Mouse (Mus musculus): ENCODE data around the gene Golt1a. TPM values are rescaled to one million over a fixed set of nuclear protein-coding genes. Genes with fewer than 3 reads are reported as not detected.

Golt1a gene
- polyA plus RNA-seq, 1 experiment, result 0.50 TPM

GRCm38 (mm10) chr1:133372113-133372512, 62.5 kb downstream of the Golt1a start:
- no peak for DNase-seq (ENCODE audit: extremely low spot score in 1 of 2, low spot score in 1 of 2)

Other genes starting within 250 kb of the Golt1a start
- gene Ppp1r15b, start 178.7 kb upstream of the Golt1a start, polyA plus RNA-seq (2012; rRNA removed), result 26.3 and 27.2 TPM in 2 replicates
- gene Plekha6, start 145.6 kb upstream of the Golt1a start, polyA plus RNA-seq (2012; rRNA removed), result 51.7 and 53.6 TPM in 2 replicates
- 0.36 and 1.7 TPM in 2 replicates for gene Kiss1, start 12.1 kb downstream of the Golt1a start, polyA plus RNA-seq (2012; rRNA removed)
- gene Ren1, start 40.7 kb downstream of the Golt1a start, polyA plus RNA-seq (2012; rRNA removed), result 0.06 TPM in 1 of 2 replicates, not detected in the other
- 7.8 and 8.6 TPM in 2 replicates for gene Etnk2, start 53.8 kb downstream of the Golt1a start, polyA plus RNA-seq (2012; rRNA removed)
- 18.1 and 19.6 TPM in 2 replicates for gene Sox13, start 114.6 kb downstream of the Golt1a start, polyA plus RNA-seq (2012; rRNA removed)

Measured in frontal cortex, adult 2 months (tissue).